Mouse (Mus musculus): Measurements from ENCODE around the gene Macc1.

GRCm38 (mm10) chr12:119333376-119333775, 19.3 kb downstream of the Macc1 start:
- no peak for TF ChIP-seq CTCF (IDR thresholded peaks at IDR 0.05; ENCODE audit: low read depth)
- no peak for TF ChIP-seq EP300 (IDR thresholded peaks at IDR 0.05; ENCODE audit: low read depth)
